Mouse (Mus musculus): ENCODE results near the gene Trappc3. TPM values are rescaled to one million over a fixed set of nuclear protein-coding genes. Genes with fewer than 3 reads are reported as not detected.
A peak's percentile ranks its signal among the peaks of the same experiment; 100 is the strongest.

Gene Trappc3
- polyA plus RNA-seq, 1 experiment from 2014 or later = 17.8 TPM

DNA sequence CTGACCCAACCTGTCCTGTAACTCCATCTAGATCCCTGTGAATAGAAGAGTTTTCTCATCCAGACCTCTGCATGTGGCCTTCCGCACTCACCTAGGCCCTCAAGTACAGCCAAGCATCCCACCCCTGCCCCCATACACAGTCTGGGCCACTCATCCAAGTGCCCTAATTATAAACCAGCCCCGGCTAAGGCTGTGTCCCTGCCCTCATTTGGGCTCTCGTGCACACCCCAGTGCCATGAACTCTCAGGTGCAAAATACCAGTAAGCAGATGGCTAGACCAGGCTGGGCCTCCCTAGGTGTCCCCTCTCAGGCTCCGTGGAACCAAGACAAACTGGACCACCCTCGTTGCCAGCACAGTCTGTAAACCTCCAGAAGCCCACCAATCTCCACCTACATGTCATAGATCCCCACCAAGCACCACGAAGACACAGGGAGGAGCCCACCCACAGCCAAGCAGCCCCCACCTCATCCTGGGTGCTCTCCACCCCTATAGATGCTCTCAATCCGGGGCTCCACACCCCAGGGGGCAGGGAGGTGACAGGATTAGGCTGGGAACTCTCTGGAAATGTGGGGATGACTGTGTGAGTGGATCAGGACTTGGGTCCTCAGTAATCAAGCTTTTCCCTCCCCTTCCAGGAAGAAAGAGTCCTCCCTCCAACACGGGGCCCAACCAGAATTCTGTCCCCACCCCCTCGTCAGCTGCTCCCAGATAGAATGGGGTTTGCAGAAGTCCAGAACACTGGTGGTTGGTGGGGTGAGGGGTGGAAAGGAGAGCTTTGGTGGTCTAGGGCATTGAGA is 7.6 kb upstream of the Trappc3 start:
- H3K27me3 ChIP-seq (ENCODE audit: control insufficient read depth, insufficient read depth, low read length) = no peaks in the 10 kb centered on the region
- H3K9me3 ChIP-seq (ENCODE audit: control insufficient read depth, low read length) = no peaks in the 10 kb centered on the region
- H3K27ac ChIP-seq (ENCODE audit: low read depth, low read length) = peak overlapping the region; percentile 95
- WGBS = 19% methylated on average over 9 of the region's 9 CpGs
- peak overlapping the region; percentile 99 for H3K9ac ChIP-seq (ENCODE audit: low read depth, low read length)
- no peaks in the 10 kb centered on the region for H3K36me3 ChIP-seq (ENCODE audit: control insufficient read depth, insufficient read depth, low read length)
- peak overlapping the region; percentile 100 for H3K4me3 ChIP-seq (ENCODE audit: low read depth, low read length)
- no peak for ATAC-seq (ENCODE audit: low FRiP score)
- no peak for DNase-seq (ENCODE audit: low spot score)
- H3K4me1 ChIP-seq (replicated peaks; ENCODE audit: control insufficient read depth, insufficient read depth, low read length) = peaks cover 23% of the 10 kb centered on the region
- H3K4me2 ChIP-seq (replicated peaks; ENCODE audit: low read depth, low read length) = peak overlapping the region; percentile 75

DNA sequence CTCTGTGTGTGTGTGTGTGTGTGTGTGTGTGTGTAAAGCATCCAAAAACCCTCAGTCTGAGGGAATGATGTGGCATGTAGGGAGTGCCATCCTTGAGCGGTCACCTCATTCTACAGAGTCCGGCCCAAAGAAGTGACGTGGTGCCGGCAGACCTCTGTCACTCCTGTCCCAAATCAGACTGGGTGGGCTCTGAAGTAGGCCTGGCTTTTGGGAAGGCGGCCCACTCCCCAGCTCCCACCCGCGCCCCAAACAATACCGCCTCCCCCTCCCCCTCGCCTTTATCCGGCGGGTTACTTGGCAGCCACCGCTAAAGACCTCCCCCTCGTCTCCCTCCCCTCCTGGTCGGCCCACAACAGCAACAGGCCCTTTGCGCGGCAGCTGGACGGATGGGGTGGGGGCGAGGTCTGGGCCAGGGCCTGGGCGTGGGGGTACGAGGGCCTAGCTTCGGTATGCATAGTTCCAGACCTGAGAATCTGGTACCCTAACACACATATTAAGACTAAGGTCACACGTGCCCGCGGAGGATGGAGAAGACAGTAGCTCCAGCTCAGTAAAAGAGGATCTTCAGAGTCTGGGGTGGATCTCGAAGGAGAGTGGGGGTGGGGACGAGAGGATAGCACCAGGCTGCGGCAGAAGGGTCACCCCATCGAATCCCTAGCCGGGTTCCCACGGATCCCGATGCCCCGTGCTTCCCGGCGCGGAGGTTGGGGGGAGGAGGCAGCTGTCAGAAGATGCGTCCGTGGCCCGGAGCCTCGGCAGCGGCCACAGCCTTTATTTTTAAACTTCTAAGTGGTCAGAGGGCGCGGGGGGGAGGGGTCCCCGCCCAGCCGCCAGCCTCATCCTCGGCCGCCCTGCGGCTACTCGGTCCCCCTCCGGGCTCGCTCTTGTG is 6.8 kb upstream of the Trappc3 start:
- ATAC-seq (ENCODE audit: low FRiP score) = peak; percentile 36; the same call in 1 of the 2 replicates

DNA sequence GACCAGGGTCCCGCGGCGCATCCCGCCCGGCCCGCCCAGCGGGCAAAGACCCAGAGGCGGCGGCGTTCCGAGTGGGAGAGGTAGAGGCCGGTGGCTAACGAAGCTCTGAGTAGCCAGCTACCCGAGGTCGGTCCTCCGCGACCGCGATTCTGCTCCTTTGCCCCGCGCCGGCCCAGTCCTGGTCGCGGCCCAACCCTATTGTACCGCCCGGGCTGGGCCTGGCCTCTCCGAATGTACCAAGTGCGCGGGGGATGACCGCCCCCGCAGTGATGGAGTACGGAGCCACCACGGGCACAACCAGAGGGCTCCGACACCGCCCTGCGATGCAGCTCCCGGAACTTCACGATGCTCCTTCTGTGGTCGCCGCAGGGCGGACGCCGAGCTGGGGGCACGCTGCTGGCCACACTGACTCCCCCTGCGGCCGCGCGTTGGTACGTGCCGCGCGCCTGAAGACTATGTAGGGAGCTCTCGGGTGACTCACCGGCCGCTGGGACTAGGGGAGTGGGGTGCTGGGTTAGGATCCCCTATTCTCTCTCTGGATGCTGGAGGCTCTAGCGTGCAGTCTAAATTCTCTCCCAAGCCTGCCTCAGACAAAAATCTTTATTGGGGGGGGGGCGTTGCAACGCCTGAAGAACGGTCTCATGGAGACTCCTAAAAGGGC is 5.9 kb upstream of the Trappc3 start, which contains the start of gene Map7d1:
Gene Map7d1, minus strand, starts transcription at position 213 of the 661 bp plus-strand sequence.
- H3K9me3 ChIP-seq (ENCODE audit: control insufficient read depth, low read length) = no peaks in the 10 kb centered on the region
- DNase-seq (ENCODE audit: low spot score) = peak; percentile 90
- peak within 1 kb of the TSS; percentile 95 for H3K27ac ChIP-seq (ENCODE audit: low read depth, low read length)
- H3K4me1 ChIP-seq (replicated peaks; ENCODE audit: control insufficient read depth, insufficient read depth, low read length) = peaks cover 36% of the 10 kb centered on the region
- peak within 1 kb of the TSS; percentile 99 for H3K9ac ChIP-seq (ENCODE audit: low read depth, low read length)
- no peaks in the 10 kb centered on the region for H3K36me3 ChIP-seq (ENCODE audit: control insufficient read depth, insufficient read depth, low read length)
- H3K4me3 ChIP-seq (ENCODE audit: low read depth, low read length) = peak within 1 kb of the TSS; percentile 100
- peak within 1 kb of the TSS; percentile 75 for H3K4me2 ChIP-seq (replicated peaks; ENCODE audit: low read depth, low read length)
- under 1% methylated on average over 59 of the region's 59 CpGs for WGBS
- ATAC-seq (ENCODE audit: low FRiP score) = peak; percentile 85
- H3K27me3 ChIP-seq (ENCODE audit: control insufficient read depth, insufficient read depth, low read length) = no peaks in the 10 kb centered on the region

More for the DNA sequence above, 6.8 kb upstream of the Trappc3 start:
- Histone ChIP-seq H3K4me2 (replicated peaks; ENCODE audit: low read depth, low read length) (peak overlapping the region; percentile 75), H3K4me1 (replicated peaks; ENCODE audit: control insufficient read depth, insufficient read depth, low read length) (peaks cover 29% of the 10 kb centered on the region), H3K27ac (ENCODE audit: low read depth, low read length) (peak overlapping the region; percentile 95), H3K9ac (ENCODE audit: low read depth, low read length) (peak overlapping the region; percentile 99), H3K36me3 (ENCODE audit: control insufficient read depth, insufficient read depth, low read length) (no peaks in the 10 kb centered on the region), H3K27me3 (ENCODE audit: control insufficient read depth, insufficient read depth, low read length) (no peaks in the 10 kb centered on the region), H3K4me3 (ENCODE audit: low read depth, low read length) (peak overlapping the region; percentile 100), H3K9me3 (ENCODE audit: control insufficient read depth, low read length) (no peaks in the 10 kb centered on the region)
- under 1% methylated on average over 44 of the region's 50 CpGs for WGBS
- DNase-seq (ENCODE audit: low spot score) = peak; percentile 74

DNA sequence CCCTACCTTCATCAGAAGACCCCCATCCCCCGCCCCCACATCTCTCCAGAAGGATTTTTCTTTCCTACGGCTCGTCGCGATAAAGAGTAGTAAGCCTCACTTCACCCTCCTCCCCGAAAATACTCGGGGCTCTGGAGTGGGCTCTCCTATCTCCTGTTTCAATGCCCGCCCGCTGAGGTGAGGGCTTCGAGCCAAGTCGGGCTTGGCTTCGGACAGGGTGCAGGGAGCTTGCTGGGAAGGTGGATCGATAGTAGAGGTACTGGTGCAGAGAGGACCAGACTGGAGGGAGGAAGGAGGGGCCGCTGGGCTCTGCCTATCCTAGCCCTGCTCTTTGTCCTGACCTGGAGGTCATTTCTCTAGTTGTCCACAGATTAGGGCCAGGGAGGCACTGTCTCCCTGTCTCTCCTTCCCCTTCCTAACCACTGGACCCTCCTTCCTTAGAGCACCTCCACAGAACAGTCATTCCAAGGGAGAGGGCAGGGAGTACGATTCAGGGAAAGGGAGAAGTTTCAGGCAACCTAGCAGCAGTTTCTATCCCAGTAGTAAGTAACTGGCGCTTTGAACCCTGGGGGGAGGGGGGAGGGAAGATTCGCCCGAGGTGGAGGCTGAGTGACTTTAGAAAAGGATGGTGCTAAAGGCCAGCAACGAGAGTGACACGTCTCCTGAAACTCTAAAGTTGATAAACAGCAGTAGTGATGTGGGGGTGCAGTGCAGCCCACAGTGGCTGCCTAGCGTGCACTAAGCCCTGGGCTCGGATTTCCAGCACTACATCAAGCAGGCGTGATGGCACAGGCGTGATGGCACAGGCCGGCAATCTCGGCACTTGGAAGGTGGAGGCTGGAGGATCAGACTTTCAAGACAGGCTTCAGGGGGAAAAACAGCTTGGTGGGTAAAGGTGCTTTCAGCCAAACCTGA is 4.9 kb upstream of the Trappc3 start:
- peak; percentile 64 for DNase-seq (ENCODE audit: low spot score)
- Histone ChIP-seq H3K36me3 (ENCODE audit: control insufficient read depth, insufficient read depth, low read length) (no peaks in the 10 kb centered on the region), H3K9me3 (ENCODE audit: control insufficient read depth, low read length) (no peaks in the 10 kb centered on the region), H3K4me3 (ENCODE audit: low read depth, low read length) (peak overlapping the region; percentile 100), H3K27ac (ENCODE audit: low read depth, low read length) (peak overlapping the region; percentile 95), H3K9ac (ENCODE audit: low read depth, low read length) (peak overlapping the region; percentile 99), H3K4me1 (replicated peaks; ENCODE audit: control insufficient read depth, insufficient read depth, low read length) (peaks cover 36% of the 10 kb centered on the region), H3K4me2 (replicated peaks; ENCODE audit: low read depth, low read length) (peak overlapping the region; percentile 75), H3K27me3 (ENCODE audit: control insufficient read depth, insufficient read depth, low read length) (no peaks in the 10 kb centered on the region)
- no peak; the same call in 1 of the 2 replicates for ATAC-seq (ENCODE audit: low FRiP score)
- 2% methylated on average over 26 of the region's 26 CpGs for WGBS

DNA sequence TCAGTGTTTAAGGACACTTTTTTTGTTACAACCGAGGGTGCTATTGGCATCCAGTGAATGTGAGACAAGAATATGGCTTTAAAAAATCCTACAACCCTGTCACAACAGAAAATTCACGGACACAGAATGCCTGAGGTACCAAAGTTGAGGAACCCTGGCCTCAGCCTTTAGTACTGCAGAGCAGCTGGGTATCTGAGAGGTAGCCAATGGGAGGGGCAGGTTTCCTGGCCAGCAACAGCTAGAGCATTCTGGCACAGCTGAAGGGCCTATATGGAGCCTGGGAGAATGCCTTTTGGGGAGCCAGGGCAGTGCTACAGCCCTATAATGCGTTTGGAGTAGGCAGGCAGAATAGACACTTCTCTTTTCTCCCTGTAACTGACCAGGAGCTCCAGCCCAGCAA is 3.1 kb upstream of the Trappc3 start:
- Histone ChIP-seq H3K4me1 (replicated peaks; ENCODE audit: control insufficient read depth, insufficient read depth, low read length) (peaks cover 32% of the 10 kb centered on the region), H3K4me3 (ENCODE audit: low read depth, low read length) (no peak overlapping the region)

DNA sequence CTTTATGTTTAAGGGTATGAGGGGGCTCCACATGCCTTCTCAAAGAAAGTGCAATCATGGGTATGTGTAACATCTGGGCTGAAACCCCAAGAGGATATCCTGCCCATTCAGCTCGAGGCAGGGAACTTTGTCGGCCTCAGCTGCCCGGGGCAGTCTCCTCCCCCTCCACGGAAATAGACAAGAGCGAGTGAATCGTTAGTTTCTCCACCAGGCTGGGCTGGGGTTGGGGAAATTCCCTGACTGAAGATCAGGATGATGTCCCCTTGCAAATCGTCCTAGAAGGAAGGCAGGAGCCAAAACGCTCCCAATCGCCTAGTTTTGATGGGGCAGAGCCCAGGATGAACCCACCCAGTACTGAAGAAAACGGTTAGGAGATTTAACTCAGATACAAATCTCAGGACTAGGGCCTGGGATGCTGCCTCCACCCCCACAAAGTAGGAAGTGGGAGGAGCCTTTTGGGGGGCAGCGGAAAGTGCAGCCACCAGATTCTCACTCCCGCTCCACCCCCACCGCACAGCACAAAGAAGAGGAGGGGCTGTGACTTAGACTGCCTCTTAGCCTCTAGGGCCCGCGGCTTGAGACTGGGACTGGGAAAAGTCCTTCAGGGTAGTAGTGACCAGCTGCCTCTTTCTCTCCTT is 2.5 kb upstream of the Trappc3 start:
- Histone ChIP-seq H3K4me2 (replicated peaks; ENCODE audit: low read depth, low read length) (peak overlapping the region; percentile 31), H3K4me3 (ENCODE audit: low read depth, low read length) (0 out of 2 replicates have a peak overlapping the region, but pooled peaks have one; percentile 10), H3K9me3 (ENCODE audit: control insufficient read depth, low read length) (no peaks in the 10 kb centered on the region), H3K27ac (ENCODE audit: low read depth, low read length) (peak overlapping the region; percentile 80), H3K36me3 (ENCODE audit: control insufficient read depth, insufficient read depth, low read length) (no peaks in the 10 kb centered on the region), H3K27me3 (ENCODE audit: control insufficient read depth, insufficient read depth, low read length) (no peaks in the 10 kb centered on the region), H3K4me1 (replicated peaks; ENCODE audit: control insufficient read depth, insufficient read depth, low read length) (peaks cover 26% of the 10 kb centered on the region), H3K9ac (ENCODE audit: low read depth, low read length) (peak overlapping the region; percentile 37)
- ATAC-seq (ENCODE audit: low FRiP score) = no peak
- DNase-seq (ENCODE audit: low spot score) = peak; percentile 78
- WGBS = under 1% methylated on average over 15 of the region's 15 CpGs

More for the DNA sequence above, 3.1 kb upstream of the Trappc3 start:
- Histone ChIP-seq H3K27me3 (ENCODE audit: control insufficient read depth, insufficient read depth, low read length) (no peaks in the 10 kb centered on the region), H3K4me2 (replicated peaks; ENCODE audit: low read depth, low read length) (peak overlapping the region; percentile 31; the same call in 1 of the 2 replicates), H3K27ac (ENCODE audit: low read depth, low read length) (peak overlapping the region; percentile 80), H3K36me3 (ENCODE audit: control insufficient read depth, insufficient read depth, low read length) (no peaks in the 10 kb centered on the region), H3K9me3 (ENCODE audit: control insufficient read depth, low read length) (no peaks in the 10 kb centered on the region), H3K9ac (ENCODE audit: low read depth, low read length) (peak overlapping the region; percentile 31)
- no peak for ATAC-seq (ENCODE audit: low FRiP score)
- 32% methylated on average over 3 of the region's 3 CpGs for WGBS
- DNase-seq (ENCODE audit: low spot score) = no peak

DNA sequence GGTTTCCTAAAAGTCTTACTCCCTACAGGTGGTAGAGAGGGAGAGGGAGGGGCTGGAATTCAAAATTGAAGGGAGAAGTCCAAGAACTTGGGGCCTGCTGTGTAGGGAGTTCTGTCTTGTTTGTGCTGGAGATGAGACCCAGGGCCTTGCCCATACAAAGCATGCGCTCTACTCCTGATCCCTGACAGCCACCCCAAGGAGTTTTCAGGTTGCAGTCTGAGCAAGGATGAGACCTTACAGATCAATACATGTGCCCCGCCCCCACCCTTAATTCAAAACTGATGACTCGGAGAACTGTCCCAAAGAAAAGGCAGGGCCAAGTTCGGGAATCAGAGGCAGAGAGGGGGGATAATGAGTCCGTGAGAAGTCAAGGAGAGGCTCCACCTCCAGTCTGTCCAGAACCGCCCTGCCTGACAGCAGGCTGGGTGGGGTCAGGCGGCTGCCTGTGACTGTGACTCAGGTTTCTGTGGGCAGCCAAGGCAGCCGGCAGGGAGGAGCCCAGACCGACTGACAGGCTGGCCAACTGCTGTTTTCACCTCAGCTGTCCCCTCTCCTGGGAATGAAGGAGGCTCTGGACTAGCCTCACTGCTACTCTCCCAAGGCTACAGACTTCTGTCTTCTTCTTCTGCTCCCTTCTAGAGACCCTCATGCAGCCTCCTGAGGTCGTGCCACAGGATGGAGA is 1.5 kb upstream of the Trappc3 start:
- 0 out of 2 replicates have a peak overlapping the region, but pooled peaks have one; percentile 31 for H3K4me2 ChIP-seq (replicated peaks; ENCODE audit: low read depth, low read length)
- H3K4me3 ChIP-seq (ENCODE audit: low read depth, low read length) = no peak overlapping the region
- H3K9me3 ChIP-seq (ENCODE audit: control insufficient read depth, low read length) = no peaks in the 10 kb centered on the region
- no peak overlapping the region for H3K9ac ChIP-seq (ENCODE audit: low read depth, low read length)
- H3K27me3 ChIP-seq (ENCODE audit: control insufficient read depth, insufficient read depth, low read length) = no peaks in the 10 kb centered on the region
- WGBS = 5% methylated on average over 10 of the region's 10 CpGs
- DNase-seq (ENCODE audit: low spot score) (no peak), ATAC-seq (ENCODE audit: low FRiP score) (no peak)
- peaks cover 25% of the 10 kb centered on the region for H3K4me1 ChIP-seq (replicated peaks; ENCODE audit: control insufficient read depth, insufficient read depth, low read length)
- no peaks in the 10 kb centered on the region for H3K36me3 ChIP-seq (ENCODE audit: control insufficient read depth, insufficient read depth, low read length)
- peak overlapping the region; percentile 80 for H3K27ac ChIP-seq (ENCODE audit: low read depth, low read length)
